Mouse (Mus musculus): Measurements from ENCODE around the gene Angpt4.

Angpt4 gene

DNA sequence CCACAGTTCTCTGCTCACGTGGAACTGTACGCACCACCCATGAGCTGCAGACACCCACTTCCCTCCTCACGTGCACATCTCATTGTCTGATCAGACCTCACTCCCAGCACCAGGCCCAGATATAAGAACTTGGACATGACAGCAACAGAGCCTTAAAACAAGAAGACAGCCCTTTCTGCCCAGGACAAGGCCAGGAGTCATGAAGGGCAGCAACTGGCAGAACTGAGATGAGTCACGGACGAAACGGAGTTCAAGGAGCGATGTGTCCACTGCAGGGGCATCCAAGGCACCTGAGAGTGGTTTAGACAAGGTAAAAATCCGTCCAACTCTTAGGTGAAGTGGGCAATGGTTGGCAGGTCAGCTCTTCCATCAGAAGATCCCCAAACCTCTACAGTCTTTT is 42.7 kb downstream of the Angpt4 start:
- in situ Hi-C loops (cut with MboI; ENCODE audit: unreplicated experiment in 2 of 2) = no loop called here

DNA sequence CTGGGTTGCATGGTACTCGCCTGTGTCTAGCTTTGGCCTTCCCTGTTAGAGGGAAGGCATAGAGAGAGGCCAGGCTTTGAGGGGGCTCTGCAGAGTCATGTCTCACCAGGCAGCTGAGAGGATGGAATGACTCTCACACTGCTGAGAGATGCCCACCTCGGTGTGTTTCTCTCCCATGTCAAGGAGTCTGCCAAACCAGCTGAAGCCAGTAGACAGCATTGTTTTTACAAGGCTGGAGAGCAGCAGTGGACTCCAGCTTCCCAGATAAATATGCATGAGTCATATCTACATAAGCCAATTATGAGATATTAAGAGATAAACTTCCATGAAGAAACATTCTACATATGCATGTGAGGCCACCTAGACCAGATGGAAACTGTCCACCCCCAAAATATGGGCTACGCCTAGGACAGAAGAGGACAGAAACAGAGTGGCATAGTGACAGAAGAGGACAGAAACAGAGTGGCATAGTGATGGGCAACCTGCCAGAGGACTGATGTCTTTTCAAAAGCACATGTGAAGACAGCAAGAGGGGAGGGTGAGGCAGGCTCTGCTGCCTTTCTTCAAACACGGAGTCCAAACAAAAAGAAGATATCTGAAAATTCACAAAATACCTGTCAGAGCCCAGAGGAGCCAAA is 45.6 kb downstream of the Angpt4 start:
- in situ Hi-C loops (cut with MboI; ENCODE audit: unreplicated experiment in 2 of 2) = no loop called here

DNA sequence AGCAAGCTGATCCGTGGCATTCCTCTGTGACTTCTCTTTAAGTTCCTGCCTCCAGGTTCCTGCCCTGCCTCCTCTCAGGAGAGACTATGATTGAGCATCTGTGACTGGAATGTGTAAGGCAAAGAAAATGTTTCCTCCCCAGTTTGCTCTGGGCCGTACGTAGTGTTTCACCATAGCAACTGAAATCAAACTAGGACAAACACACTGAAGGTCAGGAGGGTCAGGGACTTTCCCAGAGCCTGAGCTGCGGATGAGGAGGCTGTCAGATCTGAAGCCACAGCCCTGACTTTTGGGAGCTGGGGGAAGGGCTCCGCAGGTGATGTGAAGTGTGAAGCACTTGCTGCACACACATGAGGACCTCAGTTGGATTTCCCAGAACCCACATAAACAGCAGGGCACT is 48.3 kb downstream of the Angpt4 start:
- in situ Hi-C loops (cut with MboI; ENCODE audit: unreplicated experiment in 2 of 2) = no loop called here

DNA sequence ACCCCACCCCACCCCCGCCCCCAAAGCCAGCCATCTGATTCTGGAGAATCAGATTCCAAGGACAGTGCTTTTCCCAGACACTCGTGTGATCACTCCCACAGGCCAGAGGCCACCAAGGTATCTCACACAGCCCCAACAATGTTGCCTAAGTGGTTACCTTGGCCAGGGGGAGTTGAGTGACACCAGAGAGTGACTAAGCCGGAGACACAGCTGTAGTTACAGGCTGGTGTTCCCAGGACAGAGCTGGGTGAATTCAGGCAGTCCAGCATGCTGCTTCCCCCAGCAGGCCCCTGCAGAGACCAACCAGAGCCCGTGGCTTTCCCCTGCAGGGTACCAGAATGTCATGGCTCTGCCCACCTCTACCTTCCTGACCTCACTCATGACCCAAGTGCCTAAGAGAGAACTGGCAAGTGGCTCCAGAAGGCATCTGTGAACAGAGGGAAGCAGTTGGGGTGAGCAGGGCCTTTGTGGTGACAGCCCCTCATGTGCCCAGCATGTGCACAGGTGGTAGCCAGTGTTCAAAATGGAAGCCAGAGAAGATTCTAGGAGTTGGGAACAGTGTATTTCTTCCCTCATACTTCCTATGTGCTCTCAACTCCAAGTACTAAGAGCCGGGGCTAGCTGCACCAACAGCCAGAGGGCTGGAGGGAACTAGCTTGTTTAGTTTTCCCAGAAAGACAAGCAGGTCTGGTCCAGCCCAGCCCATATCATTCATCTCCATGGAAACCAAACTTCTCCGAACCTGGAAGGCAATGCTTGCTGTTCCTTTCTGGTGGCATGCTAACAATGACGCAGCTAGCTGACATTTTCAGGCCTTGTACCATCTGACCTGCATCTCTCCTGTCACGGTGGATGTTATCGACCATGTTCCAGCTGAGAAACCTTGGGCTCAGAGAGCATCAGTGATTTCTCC is 50.5 kb downstream of the Angpt4 start:
- in situ Hi-C loops (cut with MboI; ENCODE audit: unreplicated experiment in 2 of 2) = no loop called here

DNA sequence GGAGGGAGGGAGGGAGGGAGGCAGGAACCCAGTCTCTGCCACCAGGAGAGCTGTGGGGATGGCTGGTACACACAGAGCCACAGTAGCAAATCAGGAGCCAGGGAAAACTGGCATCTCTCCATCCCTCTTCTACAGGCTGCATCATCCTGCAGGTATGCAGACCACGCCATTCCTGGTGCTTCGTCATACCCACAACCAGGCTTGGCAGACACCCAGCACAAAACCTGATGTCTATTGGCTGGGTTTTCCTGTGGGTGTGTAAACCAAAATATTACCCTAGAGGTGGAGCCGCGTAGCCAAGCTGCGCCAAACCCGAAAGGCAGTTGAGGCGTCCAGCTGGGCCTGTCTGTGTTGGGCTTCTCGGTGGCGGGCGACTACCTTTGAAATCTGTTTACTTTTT is 51.5 kb downstream of the Angpt4 start:
- in situ Hi-C loops (cut with MboI; ENCODE audit: unreplicated experiment in 2 of 2) = no loop called here

DNA sequence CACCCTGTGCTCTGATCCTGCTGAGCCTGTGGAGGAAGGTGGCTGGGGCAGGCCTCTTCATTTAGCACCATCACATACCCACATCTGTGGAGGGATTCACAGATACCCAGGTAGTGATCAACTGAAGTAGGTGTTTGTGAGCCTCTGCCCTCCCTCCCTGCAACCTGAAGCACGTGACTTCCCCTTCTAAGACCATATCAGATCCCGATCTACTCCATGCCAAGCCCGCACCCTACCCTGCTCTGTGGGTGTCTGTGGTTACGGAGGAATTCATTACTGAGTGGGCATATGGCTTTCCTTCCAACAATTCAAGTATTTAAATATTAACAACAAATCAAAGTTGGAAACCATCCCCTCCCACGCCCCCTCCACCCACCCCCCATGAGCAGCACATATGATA is 52.3 kb downstream of the Angpt4 start:
- in situ Hi-C loops (cut with MboI; ENCODE audit: unreplicated experiment in 2 of 2) = no loop called here

DNA sequence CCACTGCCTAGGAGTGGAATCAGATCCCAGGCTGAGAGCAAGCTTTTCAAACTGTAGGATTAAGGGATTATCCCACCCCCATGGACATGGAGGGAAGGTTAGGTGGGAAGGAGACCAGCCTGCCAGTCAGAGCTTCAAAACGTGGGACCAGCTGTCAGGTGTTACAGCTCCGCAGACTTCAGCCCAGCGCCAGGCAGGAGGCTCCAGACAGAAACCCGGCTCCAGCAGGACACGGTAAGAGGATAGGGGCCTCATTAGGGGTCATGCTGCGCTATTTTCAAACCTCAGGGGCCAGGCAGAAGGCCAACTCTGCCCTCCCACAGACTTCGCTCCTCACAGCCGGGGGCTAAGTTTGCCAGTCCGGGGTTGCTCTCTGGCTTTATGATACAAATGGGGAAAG is 53.0 kb downstream of the Angpt4 start:
- in situ Hi-C loops (cut with MboI; ENCODE audit: unreplicated experiment in 2 of 2) = no loop called here

DNA sequence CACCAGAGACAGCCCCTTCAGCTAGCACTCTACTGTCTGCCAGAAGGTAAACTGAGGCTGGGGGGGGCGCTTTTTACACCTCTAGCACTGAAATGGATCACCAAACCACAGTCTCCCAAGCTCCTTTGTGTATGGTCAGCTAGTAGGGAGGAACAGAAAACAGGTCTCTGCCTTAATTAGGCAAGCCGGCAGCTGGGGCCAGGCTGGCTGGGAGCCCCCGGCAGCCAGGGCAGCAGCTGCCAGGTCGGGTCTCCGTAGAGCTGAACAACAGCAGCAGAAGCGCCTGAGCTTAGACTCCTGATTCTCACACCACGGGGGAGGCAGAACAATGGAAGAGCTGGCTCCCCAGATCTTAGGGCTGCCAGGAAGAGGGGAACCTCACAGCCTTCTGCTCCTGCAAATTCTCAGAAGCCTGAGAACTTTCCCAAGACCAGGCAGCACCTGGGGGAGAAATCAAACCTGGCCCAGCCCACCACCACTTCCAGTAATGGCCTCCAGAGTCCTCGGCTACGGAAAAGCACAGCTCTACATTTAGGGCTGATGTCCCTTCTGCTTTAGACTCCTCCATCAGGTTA is 56.3 kb downstream of the Angpt4 start:
- in situ Hi-C loops (cut with MboI; ENCODE audit: unreplicated experiment in 2 of 2) = no loop called here

DNA sequence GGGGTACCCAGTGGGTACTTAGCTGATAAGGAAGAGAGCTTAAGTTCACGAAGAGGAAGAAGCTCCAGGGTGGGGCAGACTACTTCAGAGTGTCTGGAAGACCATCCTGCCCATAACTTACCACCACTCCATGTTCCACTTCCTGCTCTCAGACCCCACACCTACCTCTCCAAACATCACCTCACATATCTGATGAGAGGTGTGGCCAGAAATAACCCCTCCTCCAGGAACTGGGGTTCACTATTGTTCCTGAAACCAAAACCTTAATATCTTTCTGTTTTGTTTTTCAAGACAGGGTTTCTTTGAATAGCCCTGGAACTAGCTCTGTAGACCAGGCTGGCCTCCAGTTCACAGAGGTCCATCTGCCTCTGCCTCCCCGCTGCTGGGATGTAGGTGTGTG is 56.8 kb downstream of the Angpt4 start:
- in situ Hi-C loops (cut with MboI; ENCODE audit: unreplicated experiment in 2 of 2) = no loop called here

DNA sequence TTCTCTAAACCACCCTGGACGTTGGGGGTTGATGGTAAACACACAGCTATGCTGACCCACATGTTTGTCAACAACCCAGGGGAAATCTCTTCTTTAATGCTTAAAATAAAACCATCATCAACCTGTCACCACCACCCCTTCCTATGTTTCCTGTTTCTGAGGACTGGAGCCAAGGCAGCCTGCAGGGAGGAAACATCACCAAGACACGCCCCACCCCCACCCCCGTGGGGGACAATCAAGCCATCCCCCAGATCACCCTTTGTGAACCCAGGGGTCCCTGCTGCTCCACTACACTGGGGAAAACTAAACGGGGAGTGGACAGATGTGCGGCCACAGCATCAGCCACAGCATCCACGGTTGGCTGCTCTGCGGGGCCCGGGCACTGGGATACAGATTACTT is 57.4 kb downstream of the Angpt4 start:
- in situ Hi-C loops (cut with MboI; ENCODE audit: unreplicated experiment in 2 of 2) = no loop called here

DNA sequence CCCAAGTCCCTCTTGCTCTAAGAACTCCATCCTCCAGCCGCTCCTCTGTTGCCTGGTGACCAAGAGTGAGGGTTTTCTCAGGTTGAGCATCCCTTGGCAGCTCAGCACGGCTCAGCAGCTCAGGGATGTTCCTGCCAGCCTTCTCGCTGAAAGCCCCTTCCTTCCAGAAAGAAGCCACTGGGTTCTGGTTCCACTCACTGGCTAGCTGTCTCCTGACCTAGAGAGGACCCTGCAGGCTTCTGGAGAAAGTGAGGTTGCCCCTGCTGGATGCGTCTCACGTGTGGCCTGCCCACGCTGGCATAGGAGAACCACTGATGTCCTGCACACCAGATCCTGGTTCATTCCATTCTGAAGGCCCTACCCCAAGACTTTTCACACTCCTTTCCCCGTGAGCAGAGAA is 58.0 kb downstream of the Angpt4 start:
- in situ Hi-C loops (cut with MboI; ENCODE audit: unreplicated experiment in 2 of 2) = no loop called here

DNA sequence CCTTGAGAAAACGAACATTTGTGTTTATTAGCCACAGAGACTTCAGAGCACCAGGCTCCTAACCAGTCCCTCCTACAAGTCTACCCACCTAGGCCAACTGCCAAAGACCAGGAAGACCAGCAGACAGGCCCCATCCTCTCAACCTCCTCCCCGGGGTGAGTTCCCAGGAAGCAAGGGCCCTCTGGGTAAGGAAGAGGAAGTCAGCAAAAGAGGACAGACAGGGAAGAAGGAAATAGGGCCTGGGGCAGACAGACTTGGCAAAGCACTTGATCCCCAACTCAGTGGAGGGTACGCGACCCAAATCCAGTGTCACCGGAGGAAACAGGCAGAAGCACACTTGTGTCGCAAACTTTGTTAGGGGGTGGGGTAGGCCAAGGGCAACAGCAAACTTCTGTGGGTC is 58.4 kb downstream of the Angpt4 start:
- in situ Hi-C loops (cut with MboI; ENCODE audit: unreplicated experiment in 2 of 2) = no loop called here

DNA sequence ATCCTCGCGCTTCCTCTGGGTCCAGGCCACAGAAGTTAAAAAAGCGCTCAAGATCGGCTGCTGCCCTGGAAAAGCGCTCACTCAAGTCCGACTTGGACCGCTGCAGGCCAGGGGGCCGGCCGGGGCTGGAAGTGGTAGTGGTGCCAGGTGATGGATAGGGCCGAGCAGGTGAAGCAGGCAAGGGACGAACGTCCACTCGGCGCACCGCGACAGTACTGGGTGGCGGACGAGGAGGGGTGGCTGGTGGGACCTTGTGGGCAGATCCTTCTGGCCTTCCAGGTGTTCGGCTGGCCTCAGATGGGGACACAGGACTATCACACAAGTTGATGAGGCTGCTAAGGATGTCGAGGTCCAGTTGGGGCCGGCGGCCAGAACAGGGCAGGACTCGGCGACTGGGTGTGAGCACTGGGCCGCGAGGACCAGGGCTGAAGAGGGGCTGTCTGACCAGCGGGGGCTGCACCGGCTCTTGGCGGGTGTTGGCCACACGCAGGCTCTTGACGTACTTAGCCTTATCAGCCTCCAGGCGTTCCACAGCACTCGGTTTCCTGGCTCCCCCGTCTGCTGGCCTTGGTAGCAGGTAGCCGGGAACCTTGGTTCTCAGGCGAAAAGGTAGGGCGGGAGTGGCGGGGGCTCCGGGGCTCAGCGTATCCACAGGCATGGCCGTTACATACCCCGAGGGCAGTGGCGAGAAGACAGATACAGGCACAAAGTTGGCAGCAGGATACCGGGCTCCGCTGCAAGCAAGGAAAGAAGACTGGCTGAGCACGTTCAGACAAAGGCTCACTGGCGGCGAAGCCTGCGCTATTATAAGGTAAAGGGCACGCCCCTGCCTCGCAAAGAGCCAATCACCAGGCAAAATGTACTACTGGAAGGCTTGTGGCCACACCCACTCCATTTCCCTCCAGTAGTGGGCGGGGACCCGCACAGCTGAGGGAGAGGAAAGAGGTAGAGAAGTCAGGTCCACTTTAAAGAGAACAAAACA is 59.5 kb downstream of the Angpt4 start:
- in situ Hi-C loops (cut with MboI; ENCODE audit: unreplicated experiment in 2 of 2) = loop anchor here in 1 of 2 experiments (10.0 kb wide), 1 partner anchor 394 kb away; no protein-coding TSS in a partner anchor

DNA sequence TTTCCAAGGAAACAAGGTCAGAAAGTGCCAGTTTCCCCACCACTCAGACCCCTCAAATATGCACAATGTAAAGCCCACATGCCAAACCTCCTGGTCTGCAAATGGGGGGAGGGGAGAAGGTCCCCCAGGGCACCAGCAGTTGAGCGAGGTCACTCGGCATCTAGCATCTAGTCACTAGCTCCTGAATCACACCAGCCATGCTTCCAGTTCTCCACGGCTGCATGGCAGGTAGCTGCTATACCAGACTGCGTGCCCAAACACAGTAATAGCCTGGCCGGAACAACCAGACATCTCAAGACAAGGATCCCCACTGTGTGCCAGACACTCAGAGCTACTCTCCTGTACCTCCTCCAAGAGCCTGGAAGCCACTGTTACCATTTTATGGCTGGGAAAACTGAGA is 60.7 kb downstream of the Angpt4 start:
- in situ Hi-C loops (cut with MboI; ENCODE audit: unreplicated experiment in 2 of 2) = loop anchor here in 1 of 2 experiments (10.0 kb wide), 1 partner anchor 393 kb away; no protein-coding TSS in a partner anchor

DNA sequence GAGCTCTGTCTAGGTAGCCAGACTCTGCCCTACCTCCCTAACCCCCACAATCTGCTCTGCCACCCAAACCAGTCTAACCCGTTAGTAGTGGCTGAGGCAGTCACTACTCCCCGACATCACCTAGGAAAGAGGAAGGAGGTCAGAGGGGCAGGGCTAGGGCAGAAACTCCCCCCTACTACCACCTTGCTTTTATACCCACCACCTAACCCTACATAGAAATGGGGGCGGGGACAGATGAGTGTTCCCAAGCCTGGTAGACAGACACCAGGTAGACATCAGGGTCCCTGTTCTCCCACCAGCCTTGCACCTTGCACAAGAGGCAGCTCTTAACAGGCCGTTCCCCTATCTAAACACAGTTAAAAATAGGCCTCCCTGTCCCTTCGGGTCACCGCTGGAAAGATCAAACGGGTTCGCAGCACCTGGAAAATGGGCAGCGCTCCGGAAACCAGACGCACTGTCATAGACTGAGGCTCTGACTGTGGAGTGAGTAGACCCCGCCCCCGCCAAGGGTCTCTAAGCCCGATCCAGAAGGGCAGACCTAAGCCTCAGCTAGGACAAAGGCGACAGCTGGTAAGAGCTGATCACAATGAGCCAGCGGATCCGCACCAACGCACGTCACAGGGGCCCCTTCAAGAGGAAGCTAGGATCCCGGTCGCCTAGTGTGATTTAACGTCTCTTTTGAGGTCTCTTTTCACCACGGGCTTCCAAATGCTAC is 62.0 kb downstream of the Angpt4 start:
- in situ Hi-C loops (cut with MboI; ENCODE audit: unreplicated experiment in 2 of 2) = loop anchor here in 1 of 2 experiments (10.0 kb wide), 1 partner anchor 392 kb away; no protein-coding TSS in a partner anchor

DNA sequence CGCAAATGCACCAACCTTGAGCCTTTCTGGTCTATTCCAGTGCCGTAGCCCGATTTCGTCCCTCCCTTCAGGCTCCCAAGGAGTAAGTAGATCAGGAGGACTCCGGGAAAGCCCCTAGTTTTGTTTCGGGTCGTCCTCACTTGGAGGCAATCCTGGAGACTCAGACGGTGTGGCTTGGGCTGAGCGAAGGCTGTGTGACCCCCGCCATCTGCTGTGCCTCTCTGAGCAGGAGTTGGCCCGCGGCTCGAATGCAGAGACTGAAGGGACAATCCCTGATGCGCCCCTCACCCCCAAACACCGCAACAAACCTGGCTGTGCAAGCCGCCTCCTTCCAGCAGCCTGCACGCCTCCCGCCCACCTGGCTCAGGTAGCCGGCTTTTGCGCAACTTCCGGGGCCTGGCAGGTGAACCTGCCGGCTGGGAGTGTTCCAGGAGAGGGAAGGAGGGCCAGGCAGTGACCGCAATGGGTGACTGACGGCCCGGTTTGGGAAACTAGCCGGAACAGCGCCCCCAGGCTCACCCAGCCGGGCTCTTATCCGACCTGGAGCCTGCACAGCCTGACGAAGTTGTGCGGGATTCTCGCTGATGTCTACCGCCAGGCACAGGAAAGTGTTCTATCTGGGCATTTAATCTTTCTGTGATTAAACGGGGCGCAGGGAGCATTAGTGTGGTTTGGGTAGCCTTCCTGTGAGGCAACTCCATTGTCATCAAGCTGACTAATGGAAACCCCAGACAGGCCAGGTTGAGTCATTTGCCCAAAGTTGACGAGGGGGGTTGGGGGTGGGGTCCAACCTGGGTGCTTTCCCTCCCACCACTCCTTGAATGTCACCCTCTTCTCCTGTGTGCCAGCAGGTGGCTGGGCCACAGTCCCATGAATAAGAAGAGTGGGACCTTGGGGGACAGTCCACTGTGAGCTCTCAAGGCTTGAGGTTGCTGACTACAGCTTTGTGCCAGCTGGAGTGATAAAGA is 62.9 kb downstream of the Angpt4 start:
- in situ Hi-C loops (cut with MboI; ENCODE audit: unreplicated experiment in 2 of 2) = loop anchor here in 1 of 2 experiments (10.0 kb wide), 1 partner anchor 391 kb away; no protein-coding TSS in a partner anchor

DNA sequence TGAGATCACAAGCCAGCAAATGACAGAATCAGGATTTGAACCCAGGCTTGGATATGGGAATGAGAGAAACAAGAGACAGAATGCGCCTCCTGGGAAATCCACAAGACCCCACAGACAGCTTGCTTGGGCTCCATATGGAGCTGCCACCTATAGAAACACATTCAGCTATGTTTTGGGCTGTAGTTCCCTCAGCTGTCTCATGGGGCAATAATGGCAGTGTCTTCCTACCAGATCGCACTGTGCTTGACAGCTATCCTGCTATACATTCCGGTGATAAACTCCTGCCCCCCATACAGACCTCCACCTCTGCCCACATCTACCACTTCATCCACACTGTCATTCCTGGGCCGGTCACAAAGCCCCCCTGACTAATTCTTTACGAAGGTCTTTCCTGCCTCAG is 64.3 kb downstream of the Angpt4 start:
- in situ Hi-C loops (cut with MboI; ENCODE audit: unreplicated experiment in 2 of 2) = loop anchor here (5.0 to 25.0 kb wide), 7 partner anchors 390 to 1413 kb away; partner anchors contain the start of genes Acss1 (in 2 of the 2), Abhd12 (in 1 of the 2), Cst7 (in 1 of the 2) and Fkbp1a (in 1 of the 2)

DNA sequence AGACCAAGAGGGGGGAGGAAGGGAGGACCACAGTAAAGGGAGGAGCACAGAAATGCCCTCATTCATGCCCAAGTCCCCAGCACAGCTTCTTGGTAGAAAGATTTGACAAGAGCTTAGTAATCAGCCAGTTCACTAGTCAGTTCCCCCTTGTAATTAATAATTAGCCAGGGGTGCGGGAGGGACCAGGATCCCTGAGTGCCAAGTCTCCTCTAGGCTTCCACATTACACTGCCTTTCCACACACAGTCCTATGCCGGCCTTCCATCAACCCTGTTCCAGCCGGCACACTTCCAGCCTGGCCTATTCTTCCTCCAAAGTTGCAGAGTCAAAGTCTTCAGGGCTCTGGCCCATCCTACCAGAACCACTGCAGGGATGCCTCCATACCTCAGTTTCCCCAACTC is 65.1 kb downstream of the Angpt4 start:
- in situ Hi-C loops (cut with MboI; ENCODE audit: unreplicated experiment in 2 of 2) = loop anchor here (5.0 to 25.0 kb wide), 7 partner anchors 389 to 1414 kb away; partner anchors contain the start of genes Acss1 (in 2 of the 2), Abhd12 (in 1 of the 2), Cst7 (in 1 of the 2) and Fkbp1a (in 1 of the 2)
